Mouse (Mus musculus) thymus, postnatal 14 days (tissue): ENCODE measurements at regions not wholly inside any gene's neighbourhood (a gene's known extent, or its start where the extent isn't known, plus 50 kb on each side); places are given as distances from the start of the nearest gene placed in this dataset.

Experiments used
- DNase-seq: peaks from one replicate; pipeline ENCODE4 v3.0.0; 2021

DNA sequence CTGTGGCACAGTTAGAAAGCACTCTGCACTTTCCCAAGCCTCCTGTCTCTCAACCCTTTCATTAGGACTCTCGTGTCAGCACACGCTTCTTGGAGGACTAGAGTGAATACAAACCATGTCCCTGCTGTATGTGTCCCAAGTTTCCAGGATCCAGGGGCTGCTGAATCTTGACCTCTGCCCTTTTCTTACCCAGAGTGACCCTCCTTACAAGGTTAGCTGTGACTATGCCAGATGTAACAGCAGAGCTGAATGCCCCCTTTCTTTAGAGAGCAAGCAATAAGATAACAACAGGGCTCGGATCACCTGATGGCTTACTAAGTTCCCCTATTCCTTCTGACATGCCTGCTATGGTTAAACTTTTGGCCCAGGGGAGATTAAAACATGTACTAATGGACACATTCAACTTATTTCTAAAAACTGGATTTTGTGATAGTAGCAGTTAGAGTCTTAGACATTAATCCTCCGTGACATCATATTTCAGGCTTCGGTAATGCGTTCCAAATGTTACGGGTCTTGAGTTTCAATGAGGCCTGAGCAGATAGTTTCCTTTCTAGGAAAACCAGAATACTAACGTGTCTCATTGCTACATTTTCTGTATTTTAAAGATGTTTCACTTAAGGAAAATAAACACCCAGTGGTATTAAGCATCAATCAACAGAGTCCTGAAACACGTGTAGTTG, 607.0 kb downstream of the Dhx35 start:
- DNase-seq, result no peak

DNA sequence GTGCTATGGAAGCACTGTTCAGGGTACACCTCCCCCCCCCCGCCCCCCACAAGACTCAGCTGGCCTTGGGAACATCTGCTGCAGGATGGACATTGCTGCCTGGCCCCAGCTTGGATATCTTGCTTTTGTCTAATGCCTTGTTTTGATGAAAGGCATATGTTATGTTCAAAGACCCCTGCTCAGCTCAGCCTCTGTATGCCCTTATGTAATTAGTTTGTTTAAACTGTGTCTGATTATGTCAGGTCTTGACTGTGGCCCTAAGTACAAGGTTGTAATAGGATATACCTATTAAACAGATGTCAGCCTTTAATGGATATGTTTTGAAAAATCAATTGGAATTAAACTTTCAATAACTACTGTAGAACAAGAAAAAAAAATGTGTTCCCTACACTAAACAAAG, 610.3 kb downstream of the Dhx35 start:
- no peak for DNase-seq

DNA sequence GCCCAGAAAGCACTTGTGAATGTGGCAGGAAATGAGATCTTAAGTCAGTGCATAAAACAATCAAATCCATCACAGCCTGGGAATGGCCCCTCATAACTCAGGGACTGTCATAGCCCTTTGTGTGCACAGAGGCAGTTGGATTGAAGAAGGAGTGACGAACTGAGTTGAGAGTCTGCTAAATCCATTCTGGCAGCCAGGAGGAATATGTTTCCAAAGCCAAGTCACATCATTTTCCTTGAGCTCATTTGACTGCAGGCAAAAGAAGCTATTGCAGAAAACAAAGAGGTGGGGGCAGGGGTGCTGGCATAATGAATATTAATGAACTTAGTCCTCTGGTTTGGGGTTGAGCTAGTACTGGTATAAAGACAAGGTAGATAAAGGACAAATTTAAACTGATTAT, 620.0 kb downstream of the Dhx35 start:
- DNase-seq, result no peak

DNA sequence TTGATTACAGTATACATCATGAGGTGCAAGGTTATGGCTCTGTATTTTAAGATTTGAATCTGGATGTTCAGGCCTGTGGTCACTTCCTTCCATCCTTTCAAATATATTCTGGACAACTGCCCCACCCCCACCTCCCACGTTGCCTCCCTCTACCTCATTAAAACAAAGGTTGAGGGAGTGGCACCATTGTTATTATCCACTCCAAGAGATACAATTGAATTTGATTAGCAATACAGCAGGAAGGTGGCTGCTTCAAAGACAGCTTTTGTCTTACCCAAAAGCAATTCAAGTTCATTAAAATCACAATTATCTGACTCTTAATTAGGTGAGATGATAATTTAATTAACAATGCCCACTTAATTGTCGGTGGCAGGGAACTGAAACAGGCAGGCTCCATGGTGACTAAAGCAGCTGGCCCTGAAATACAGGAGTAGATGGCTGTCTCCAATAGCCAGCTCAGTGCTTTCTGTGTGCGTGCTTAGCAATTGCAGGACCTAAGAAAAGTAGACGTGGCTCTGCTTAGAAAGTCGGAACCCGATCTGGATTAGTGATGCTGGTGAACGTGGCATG, 623.8 kb downstream of the Dhx35 start:
- DNase-seq, result no peak

DNA sequence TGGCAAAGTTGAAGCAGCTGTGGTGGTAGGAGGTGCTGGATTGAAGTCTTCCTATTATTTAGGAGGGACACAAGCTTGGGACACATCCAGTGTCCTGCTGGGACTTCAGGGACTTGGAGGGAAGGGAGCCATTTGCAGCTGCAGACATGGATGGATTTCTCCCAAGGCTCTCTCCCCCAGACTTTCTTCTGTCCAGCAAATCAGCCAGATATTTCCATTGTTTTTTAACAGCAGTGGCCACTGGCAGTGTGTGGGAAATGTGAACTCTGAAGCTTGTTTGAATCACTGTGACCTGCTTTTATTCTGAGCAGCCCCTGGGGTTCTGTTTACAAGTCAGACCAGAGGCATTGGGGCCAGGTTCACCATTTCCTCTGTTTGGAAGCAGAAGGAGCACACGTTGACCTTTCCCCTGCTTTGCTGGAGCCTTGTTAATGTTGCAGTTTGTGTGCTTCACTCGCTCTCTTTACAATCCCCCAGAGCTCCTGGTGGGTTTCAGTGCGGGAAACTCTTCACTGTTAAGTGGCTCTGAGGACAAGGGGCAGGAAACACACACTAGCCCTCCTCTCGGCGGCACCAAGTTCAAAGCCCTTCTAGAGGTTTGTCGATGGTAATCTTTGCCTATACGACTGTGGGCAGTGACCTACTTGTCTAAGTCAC, 627.8 kb downstream of the Dhx35 start:
- no peak for DNase-seq

DNA sequence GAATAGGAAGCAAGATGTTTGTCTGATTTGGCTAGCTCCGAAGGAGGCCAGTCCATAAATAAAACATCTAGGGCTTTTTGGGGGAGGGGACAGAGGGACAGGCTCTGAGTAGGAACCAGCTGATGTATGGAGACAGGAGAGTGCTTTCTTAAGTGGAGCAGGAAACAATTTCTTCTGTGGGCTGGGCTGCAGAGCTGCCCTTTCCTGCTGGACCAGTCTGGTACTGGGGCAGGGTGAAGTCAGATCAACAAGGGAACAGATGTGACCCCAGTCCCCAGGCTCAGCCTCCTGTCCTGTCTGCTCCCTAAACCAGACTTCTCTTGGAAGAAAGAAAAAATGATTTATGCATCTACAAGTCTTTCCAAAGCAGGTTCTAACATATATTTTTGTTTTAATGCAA, 633.6 kb downstream of the Dhx35 start:
- DNase-seq, result no peak

DNA sequence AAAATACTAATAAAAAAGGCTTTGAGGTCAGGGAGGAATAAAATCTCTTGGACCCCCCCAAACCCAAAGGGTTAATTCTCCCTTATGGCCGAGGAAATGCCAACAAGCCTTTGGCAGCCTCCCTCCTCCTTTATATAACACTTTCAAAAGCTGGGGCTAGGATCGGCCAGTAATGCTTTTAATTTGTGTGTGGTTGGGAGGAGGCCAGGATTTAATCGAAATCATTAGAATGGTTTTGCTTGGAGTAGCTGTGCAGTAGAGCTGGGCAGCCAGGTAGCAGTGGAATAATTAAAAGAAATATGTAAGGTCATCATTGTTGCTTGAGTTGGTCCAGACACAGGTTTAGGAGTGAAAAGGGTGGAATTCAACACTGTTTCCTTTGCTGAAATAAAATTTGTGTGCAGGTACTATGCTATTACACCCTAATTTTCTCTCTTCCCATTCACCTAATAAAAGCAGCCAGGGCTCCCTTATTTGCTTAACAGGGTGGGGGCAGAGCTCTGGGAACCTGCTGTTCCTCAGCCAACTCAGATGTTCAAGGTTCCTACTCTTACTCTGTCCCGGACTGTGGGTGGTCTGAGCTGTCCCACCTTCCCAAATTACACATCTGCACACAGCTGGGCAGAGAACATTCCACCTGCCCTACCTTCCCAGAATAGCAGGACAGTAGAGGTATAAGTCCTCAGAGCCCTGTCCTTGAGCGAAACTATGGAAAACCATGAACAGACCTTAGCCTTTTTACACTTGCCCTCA, 636.1 kb downstream of the Dhx35 start:
- DNase-seq, result no peak

DNA sequence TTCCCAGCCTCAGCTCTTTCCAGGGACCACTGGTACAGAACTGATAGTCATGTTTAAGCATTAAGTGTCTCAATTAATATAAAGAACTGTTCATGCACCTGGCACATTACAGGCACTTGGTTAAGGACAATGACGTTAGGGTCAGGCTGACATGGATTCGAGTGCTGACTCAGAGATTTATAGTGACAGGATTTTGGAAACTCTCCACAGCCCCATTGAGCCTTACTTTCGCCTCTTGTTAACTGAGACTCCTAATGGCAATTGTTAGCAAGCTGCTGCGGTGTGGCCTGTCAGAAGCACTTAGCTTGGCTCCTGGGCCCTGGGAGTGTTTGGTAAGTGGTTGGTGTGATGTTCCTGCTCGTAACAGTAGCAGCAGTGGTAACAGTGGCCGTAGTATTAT, 644.4 kb downstream of the Dhx35 start:
- DNase-seq, result no peak

DNA sequence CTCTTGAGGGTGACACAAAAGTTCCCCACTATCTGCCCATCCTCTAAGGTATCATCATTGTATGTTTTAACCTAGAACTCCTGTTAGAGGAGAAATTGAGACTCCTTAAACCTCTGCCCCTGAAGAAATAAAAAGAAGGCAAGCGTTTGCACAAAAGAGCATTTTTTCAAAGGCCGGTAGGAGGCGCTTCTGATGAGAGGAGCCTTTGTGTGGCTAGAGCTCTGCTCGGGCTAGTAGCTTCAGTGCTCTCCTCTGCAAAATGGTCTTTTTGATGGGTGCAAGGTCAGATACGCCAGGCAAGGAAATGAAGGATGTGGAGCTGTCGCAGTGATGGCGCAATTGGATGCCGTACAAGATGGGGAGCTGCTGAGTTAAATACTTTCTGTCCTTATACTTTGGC, 649.0 kb downstream of the Dhx35 start:
- DNase-seq, result no peak

DNA sequence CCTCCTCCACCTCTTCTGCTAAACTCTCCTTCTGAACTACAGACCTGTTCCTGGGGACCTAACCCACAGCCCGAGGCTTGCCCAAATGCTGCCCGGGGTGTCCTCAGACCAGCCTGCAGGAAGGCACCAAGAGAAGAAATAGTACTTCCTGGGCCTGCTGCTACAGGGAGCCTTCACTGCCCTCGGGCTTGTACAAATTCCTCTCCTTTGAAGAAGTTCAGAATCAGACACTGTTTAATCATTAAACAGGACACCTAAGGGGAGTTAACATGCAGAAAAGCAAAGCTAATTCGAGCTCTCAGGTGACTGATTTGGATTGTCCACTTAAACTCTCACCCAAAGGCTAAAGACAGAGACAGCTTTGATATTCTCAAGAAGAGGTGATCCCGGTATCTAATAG, 651.8 kb downstream of the Dhx35 start:
- no peak for DNase-seq

DNA sequence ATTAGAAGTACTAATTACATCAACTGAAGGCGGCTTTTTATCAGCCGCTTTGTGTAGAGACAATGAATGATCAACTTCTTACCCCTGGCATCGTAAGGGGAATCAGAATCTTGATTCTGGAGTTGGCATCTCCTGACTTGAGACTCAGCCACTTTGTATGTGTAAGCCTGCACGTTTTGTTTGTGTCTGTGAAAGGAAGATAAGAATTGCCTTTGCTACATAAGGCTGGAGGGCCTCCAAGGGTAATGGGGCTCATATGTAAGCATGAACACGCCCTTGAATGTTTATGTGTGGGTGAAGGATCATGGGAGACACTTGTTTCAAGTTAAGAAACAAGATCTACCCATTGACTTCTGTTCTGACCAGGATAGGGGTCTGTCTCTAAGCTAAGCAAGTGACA, 652.3 kb downstream of the Dhx35 start:
- no peak for DNase-seq

DNA sequence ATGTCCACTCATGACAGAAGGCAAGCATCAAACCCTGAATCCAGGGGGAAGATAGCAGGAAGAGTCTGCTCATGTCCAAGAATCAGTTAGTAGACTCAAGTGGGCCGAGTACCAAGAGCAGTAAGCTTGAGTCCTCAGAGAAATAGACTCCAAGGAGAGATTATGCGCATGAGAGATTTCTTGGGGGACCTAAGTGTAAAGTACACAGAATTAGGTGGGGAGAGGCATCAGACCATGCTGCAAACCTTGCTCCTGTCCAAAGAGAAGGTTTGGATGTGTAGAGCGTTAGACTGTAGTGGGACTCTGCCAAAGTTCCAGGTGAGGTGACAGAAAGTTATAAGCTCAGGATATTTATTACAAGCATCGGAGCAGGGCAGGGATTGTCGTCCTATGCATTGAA, 654.4 kb downstream of the Dhx35 start:
- no peak for DNase-seq

DNA sequence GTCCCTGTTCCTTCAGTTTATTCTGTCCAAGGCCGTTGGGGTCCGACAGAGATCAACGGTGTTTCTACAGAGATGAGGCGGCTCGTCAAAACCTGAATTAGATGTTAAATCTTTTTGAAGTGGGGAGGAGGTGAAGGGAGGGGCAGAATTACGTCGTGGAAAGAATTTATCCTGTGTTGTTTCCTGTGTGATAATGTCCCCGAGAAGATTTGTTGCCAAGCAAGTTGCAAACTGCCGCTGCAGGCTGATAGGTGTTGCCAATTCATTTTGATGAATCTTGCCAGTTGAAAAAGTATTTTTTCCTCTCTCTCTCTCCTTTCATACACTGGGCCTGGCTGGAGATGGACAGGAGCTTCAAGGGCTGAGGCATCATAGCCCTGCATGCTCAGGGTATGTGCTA, 656.8 kb downstream of the Dhx35 start:
- DNase-seq, result no peak

DNA sequence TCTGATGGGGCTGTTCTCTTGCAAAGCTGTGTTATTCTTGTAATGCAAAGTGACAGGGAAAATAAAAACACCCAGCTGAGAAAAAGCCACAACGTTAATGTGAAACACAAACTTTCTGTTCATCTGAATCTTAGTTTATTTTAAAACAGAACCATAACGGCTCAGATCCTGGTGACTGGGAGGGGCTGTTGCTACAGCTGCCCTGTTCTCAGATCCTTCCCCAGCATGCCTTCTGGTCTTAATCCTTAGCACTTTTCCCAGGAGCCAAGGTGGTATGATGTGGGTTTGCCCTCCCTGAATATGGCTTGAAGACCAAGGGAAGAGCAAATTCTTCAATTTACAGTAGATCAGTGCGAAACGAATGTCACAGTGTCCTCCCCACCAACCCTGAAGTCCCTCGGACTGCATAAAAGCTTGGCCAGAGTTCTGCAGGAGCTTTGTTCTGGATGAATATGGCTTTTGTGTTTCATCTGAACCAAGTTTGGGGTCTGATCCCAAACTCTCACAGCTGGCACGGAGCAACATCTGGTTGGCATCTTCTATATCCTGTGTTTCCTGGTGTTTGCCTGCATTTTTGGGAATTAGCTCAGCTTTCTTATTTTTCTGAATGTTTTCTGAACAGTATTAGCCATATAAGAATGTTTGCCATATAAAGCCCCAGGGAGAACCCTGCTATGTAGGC, 686.9 kb downstream of the Dhx35 start:
- no peak for DNase-seq

DNA sequence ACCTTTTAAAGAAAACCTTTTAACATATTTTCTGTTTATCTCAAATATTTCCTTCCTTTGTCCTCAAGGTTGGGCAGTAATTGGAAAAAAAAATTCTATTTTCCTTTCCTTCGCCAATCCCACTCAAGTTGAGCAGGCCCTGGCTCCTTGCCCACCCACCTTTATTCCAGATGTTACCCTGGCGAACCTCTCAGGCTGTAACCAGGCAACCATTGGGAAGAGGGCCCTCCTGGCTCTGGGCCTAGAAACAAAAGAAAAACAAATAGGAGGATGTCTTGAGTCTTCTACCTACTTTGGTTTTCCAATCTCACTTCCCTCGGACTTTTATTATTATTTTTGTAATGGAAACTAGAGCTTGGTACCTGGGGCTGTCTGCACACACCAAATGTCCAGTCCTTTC, 696.5 kb downstream of the Dhx35 start:
- no peak for DNase-seq

DNA sequence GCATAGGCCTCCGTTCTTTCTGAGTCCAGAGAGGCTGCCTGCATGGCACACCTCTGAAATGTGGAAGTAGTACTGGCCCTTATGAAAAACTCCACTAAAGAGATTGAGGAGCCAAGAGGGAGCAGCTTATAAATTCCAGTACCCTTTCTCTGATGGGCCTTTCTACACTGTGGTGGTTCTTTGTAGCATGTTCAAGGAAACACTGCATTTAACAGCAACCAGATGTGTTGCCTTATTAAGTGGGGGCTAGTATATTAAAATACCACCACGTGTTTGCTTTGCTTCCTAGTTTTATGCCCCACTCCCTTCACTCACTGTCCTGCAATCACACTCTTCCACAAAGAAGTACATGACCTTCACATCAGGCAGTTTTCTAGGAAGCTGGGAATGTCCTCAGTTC, 704.1 kb downstream of the Dhx35 start:
- DNase-seq, result no peak

DNA sequence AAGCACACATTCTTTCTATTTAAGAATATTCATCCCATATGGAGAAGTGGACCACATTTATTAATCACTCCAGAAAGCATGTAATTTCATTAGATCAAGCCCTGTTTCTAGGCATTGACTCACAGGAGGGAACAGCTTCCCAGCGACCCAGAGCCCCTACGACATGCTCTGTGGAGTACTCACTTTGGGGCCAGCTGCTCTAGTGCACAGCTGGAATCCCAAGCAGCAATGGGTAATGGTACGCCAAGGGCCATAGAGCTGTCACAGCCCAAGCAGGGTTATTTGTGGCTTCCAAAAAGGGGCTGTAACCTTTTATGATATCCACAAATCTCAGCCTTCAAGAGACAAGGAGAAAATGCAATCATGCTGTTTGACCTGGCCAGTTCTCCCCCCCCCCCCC, 706.4 kb downstream of the Dhx35 start:
- no peak for DNase-seq

DNA sequence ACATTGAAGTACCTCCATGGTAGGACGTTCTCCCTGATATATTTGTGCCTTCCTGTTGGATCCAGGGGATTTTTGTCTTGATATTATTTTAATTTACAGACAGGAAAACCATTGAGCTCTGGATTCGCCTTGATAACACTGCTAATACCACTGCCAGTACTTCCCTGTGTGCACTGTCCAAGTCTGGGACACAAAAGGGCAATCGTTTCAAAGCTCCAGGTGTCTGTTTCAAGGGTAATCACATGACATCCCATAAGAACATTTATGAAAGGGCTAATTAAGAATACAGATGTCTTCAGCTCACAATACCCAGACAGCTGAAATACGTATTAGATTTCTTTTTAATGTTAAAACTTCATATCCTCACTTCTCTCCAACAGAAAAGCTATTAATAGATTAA, 724.5 kb downstream of the Dhx35 start:
- no peak for DNase-seq

DNA sequence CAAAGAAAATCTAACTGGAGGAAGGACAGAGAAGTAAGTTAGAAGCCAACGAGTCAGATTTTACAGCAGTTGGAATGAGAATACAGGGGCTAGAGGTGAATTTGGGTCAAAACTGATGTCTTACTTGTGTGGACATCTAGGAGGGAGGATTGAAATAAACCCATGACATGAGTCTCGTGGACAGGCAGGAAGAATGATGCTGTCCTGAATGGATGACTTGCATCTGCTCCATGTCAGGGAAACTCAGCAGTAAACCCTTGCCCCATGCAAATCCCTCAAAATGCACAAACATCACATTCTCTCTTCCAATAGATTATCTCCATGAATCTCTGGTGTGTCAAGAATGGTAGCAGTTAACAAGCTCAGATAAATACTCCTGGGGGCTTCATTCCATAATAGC, 729.1 kb downstream of the Dhx35 start:
- DNase-seq, result no peak

DNA sequence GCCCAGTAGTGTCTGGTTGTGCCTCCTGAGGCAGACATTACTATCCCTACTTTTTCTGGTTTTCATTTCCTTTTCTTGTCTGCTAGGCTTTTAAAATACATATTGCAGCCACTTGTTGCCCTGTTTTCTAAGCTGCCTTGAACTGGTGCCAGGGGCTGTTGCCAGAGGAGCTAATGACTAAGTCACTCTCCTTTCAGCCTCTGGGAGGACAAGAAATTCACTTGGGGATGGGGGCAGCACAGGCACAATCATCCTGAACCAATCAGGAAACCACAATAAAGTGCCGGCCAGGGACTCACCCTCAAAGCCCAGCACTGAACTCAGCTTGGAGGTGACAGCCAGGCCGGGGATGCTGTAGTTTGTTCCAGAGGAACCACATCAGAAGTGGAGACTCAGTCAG, 740.3 kb downstream of the Dhx35 start:
- no peak for DNase-seq

DNA sequence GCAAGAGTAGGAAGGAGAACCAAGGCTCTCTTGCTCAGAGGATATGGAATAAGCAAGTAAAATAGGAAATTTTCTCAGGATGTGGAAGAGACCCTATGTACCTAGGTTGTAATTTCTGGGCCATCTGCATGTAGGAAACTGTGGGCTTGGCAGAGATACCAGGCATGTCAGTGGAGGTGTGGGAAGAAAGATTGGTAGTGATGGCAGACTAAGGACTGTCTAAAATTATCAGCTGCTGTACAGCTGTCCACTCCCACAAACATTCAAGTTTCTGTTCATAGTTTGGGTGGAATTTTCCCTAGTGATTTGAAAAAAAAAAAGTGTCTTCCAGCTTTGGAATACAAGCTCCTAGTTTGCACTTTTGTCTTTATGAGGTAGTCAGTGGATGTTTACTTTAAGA, 744.7 kb downstream of the Dhx35 start:
- no peak for DNase-seq

DNA sequence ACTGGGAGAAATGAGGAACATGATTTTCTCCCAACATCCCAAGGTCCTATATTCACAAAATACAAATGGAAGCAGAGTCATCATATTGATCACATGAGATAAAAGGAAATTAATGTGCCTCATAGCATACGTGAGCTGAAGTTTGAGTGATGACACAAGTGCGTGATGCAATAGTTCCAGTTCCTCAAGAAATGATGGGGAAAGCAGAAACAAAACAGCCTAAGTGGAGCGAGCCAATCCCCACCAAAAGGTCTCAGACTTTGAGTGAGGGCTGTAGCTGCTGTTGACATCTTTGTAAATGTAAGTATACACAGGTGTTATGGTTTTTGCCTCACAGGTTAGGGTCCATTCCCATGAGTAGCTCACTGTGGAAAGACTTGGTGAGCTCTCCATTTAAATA, 763.0 kb downstream of the Dhx35 start:
- DNase-seq, result no peak

DNA sequence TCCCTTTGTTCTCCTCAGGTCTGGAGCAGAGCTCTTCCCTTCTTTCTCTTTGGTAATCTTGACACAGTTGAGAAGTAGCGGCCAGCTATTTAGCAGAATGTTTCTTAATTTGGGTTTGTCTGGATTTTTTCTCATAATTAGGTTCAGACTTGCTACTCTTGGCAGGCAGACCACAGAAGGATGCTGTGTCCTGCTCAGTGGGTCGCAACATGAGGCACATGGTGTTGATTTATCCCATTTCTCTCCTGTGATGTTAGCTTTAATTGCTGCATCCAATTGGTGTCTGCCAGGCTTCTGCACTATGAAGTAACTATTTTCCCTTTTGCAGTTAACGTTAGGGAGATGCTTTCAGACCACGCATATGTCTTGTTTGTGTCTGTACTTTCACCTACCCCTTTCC, 768.7 kb downstream of the Gm826 start:
- DNase-seq, result no peak

DNA sequence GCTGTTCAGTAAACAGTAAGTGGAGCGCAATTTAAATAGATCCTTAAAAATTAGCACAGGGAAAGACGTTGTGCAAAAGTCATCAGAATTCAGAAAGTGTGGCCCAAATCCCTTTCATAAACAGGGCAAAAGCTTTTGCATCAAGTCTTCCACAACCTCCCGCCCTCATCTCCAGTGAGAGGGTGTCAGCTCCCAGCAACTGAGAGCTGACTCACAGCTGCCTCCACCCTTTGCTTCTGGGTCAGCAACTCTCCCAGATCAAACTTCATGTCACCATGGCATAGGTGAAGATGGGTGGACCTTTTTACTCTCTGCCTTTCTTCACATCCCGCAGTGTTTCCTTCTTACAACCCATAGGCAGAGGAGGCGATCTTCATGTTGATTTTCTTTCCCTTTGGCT, 768.0 kb downstream of the Gm826 start:
- DNase-seq, result no peak
